Mouse (Mus musculus): ENCODE data around the gene Gm20388.

- TF ChIP-seq POLR2A (IDR thresholded peaks at IDR 0.05; ENCODE audit: borderline replicate concordance, extremely low read depth, insufficient read depth, insufficient read length, poor library complexity, severe bottlenecking) = no peak
- no peak for TF ChIP-seq CTCF (IDR thresholded peaks at IDR 0.05; ENCODE audit: borderline replicate concordance, extremely low read depth, insufficient read depth, insufficient read length)
These were observed 1852.5 kb downstream of the Gm20388 start for GRCm38 (mm10) chr8:121762999-121763699.

All from brain, embryonic 14.5 days (tissue).